Mouse (Mus musculus): ENCODE measurements at regions not wholly inside any gene's neighbourhood (a gene's known extent, or its start where the extent isn't known, plus 50 kb on each side); places are given as distances from the start of the nearest gene placed in this dataset.
A peak's percentile ranks its signal among the peaks of the same experiment; 100 is the strongest.

DNA sequence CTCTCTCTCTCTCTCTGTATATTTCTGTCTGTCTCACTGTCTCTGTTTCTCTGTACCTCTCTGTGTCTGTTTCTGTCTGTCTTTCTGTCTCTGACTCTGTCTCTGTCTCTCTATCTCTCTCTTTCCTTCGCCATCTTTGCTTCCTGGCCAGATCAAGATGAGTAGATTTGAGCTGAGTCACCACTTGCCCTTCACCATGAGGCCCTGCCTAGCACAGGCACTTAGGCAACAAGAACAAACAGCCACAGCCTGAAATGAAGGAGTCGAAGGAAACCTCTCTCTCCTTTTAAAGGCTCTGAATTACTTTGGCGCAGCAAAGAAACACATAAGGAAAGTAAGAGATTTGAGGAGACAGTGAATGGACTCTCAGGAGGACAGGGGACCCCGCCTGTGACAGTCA lies 69.4 kb upstream of the Clint1 start:
- DNase-seq (ENCODE audit: extremely low spot score, low spot score), result no peak

DNA sequence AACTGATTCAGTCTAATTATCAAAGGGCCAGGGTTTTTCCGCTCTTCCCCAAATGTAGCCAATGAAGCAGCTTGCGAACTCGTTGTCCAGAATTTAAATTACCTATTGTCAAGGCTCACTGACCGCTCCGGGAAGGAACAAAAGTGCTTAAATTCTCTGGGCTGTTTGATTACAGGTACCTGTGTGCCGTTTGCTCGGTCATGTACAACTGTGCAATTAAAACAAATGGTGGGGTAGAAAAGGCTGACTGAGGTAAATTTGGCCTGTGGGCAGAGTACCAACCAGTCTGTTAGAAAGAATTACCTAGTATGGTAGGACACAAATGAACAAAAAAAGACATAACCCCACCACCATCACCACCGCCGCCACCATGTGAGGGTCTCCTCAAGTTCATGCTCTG lies 66.0 kb upstream of the Clint1 start:
- no peak for DNase-seq (ENCODE audit: extremely low spot score, low spot score)

- DNase-seq (ENCODE audit: extremely low spot score, low spot score), result no peak
Measured at GRCm38 (mm10) chr11:45787408-45787807, 64.4 kb upstream of the Clint1 start.

DNA sequence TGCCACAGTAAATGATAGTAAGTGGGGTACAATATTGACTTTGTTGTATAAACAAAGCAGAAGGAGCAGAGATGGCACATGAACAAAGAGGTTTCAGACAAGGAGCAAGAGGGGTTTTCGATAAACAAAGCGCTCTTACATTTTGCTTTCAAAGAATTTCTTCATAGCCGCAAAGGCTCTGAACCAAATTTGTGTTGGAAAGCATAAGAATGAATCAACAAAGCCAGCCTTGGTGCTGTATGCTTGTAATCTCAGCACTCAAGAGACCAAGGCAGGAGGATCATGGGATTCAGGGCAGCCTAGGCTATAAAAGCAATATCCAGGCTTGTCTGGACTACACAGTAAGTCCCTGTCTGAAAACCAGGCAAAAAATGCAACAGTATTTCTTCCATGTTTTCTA lies 62.0 kb upstream of the Clint1 start:
- no peak for DNase-seq (ENCODE audit: extremely low spot score, low spot score)

GRCm38 (mm10) chr11:45790504-45790903 lies 61.3 kb upstream of the Clint1 start:
- DNase-seq (ENCODE audit: extremely low spot score, low spot score), result no peak

DNA sequence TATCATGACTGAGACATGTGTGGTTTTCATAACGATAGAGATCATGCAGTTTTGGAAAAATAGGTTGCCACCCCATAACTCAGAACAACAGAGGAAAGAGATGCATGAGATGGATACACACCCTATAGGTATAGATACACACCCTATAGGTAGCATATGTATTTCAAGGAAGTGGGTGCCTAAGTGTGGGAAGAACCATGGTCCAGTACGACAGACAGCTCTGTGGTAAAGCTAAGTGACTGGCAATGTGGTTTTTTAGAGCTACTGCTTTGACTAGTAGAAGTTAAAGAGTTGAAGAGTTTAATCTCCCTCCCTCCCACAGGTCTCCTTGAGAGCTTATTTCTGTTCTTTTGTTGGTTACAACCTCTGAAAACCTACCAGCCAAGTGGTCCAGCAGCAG lies 60.2 kb upstream of the Clint1 start:
- no peak for DNase-seq (ENCODE audit: extremely low spot score, low spot score)

- no peak for DNase-seq (ENCODE audit: extremely low spot score, low spot score)
Measured at GRCm38 (mm10) chr11:45794361-45794981, 57.4 kb upstream of the Clint1 start.

DNA sequence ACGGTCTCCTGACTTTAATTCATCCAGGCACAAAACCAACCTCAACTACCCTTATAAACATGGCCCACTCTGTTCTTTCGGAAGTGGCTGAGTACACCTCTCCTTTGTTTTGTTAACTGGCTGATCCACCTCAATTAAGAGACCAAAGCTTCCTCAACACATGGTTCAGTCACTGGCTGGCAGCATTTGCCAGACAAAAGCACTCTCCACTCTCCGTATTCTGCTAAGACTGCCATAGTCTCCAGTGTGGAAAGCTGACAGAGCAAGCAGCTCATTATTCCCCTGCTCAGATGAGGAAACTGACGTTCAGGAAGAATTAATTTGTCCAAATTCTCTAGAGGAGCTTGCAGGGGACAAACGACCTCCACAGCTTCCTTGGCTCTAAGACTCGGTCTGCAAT lies 56.5 kb upstream of the Clint1 start:
- DNase-seq (ENCODE audit: extremely low spot score, low spot score), result no peak

DNA sequence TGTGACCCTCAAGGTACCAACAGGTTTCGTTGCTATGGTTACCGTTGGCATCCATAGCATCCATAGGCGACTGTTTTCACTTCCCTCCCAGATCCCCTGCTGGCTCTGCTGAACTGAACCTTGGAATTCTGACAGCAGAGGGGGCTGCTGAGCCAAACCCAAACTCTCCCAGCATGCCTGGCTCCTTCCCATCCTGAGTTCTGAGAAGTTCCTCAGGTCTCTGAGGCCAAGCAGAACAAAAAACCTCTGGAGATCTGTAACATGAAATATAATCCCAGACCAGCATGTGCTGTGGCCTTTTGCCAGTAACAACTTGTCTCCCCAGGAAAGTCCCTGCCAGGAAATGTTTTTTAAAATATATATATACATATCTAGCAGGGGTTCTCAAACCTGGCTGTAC lies 56.1 kb upstream of the Clint1 start:
- DNase-seq (ENCODE audit: extremely low spot score, low spot score), result peak; percentile 65

- DNase-seq (ENCODE audit: extremely low spot score, low spot score), result no peak
Measured at GRCm38 (mm10) chr11:45799732-45800386, 52.0 kb upstream of the Clint1 start.

All from neural tube, embryonic 10.5 days (tissue).